Mouse (Mus musculus) adipocyte (in vitro differentiated cells): ENCODE measurements at regions not wholly inside any gene's neighbourhood (a gene's known extent, or its start where the extent isn't known, plus 50 kb on each side); places are given as distances from the start of the nearest gene placed in this dataset.
"Not testable (repeated sequence)": the region's sequence is repeated elsewhere in the genome, so short reads cannot be mapped to it uniquely, and the experiment has no call there.

Experiments
- DNase-seq: peaks from one replicate; pipeline ENCODE4 v3.0.0-alpha.2; 2016; ENCODE audit warnings: low spot score

GRCm38 (mm10) chr5:17208554-17209283 is 164.3 kb upstream of the Speer4f2 start:
- no peak for DNase-seq

- peak; percentile 67 for DNase-seq
These were observed 162.2 kb upstream of the Speer4f2 start for GRCm38 (mm10) chr5:17210723-17211245.

- DNase-seq, result not testable (repeated sequence)
These were observed 149.4 kb upstream of the Speer4f2 start for GRCm38 (mm10) chr5:17223542-17223941.

- DNase-seq, result peak; percentile 14
These were observed 125.0 kb upstream of the Speer4f2 start for GRCm38 (mm10) chr5:17247732-17248606.

GRCm38 (mm10) chr5:17260541-17261325 is 112.2 kb upstream of the Speer4f2 start:
- DNase-seq, result no peak

GRCm38 (mm10) chr5:17262126-17262525 is 110.9 kb upstream of the Speer4f2 start:
- DNase-seq, result no peak

- peak; percentile 40 for DNase-seq
These were observed 101.8 kb upstream of the Speer4f2 start for GRCm38 (mm10) chr5:17271153-17271552.

GRCm38 (mm10) chr5:17271722-17272479 is 101.1 kb upstream of the Speer4f2 start:
- DNase-seq, result peak; percentile 69

GRCm38 (mm10) chr5:17275346-17275745 is 97.6 kb upstream of the Speer4f2 start:
- DNase-seq, result no peak

GRCm38 (mm10) chr5:17276782-17277578 is 96.0 kb upstream of the Speer4f2 start:
- DNase-seq, result no peak

- DNase-seq, result peak; percentile 57
These were observed 92.8 kb upstream of the Speer4f2 start for GRCm38 (mm10) chr5:17280203-17280602.

- no peak for DNase-seq
These were observed 92.0 kb upstream of the Speer4f2 start for GRCm38 (mm10) chr5:17280951-17281350.

GRCm38 (mm10) chr5:17289028-17289427 is 84.0 kb upstream of the Speer4f2 start:
- DNase-seq, result no peak

- DNase-seq, result peak; percentile 9
These were observed 80.4 kb upstream of the Speer4f2 start for GRCm38 (mm10) chr5:17292559-17292958.

GRCm38 (mm10) chr5:17296571-17297035 is 76.4 kb upstream of the Speer4f2 start:
- no peak for DNase-seq

- DNase-seq, result no peak
These were observed 73.1 kb upstream of the Speer4f2 start for GRCm38 (mm10) chr5:17299846-17300245.

GRCm38 (mm10) chr5:17321501-17321900 is 51.5 kb upstream of the Speer4f2 start:
- no peak for DNase-seq
